Mouse (Mus musculus) CH12.LX (cell line): ENCODE results near the gene Csnk2a2.

ENCODE experiments used
- CTCF ChIP-seq, 2 experiments: IDR thresholded peaks in 1 of 2; conservative IDR thresholded peaks in 1 of 2; 2 replicates each; pipeline ENCODE4 v1.5.1; 2011 to 2012; ENCODE audit warnings: low read depth in 2 of 2, low read length in 2 of 2, improper control_type of control experiment in 1 of 2, inconsistent platforms in 1 of 2, mild to moderate bottlenecking in 1 of 2, moderate library complexity in 1 of 2
- E2F4 ChIP-seq: IDR thresholded peaks from 2 replicates; pipeline ENCODE4 v1.6.1; 2011; ENCODE audit warnings: low read depth, low read length, improper control_type of control experiment; ENCODE audit not compliant: insufficient replicate concordance
- EP300 ChIP-seq: IDR thresholded peaks from 2 replicates; pipeline ENCODE4 v1.6.1; 2011; ENCODE audit warnings: low read length, improper control_type of control experiment
- RCOR1 ChIP-seq: conservative IDR thresholded peaks from 2 replicates; pipeline ENCODE4 v1.6.1; 2012; ENCODE audit warnings: low read depth, mild to moderate bottlenecking, inconsistent platforms, low read length, improper control_type of control experiment
- TCF12 ChIP-seq: IDR thresholded peaks from 2 replicates; pipeline ENCODE4 v1.6.1; 2014; ENCODE audit warnings: low read depth, mild to moderate bottlenecking, inconsistent platforms, low read length, improper control_type of control experiment
- ZMIZ1 ChIP-seq: IDR thresholded peaks from 2 replicates; pipeline ENCODE4 v1.6.1; 2012; ENCODE audit warnings: low read depth, mild to moderate bottlenecking, inconsistent platforms, low read length, improper control_type of control experiment

DNA sequence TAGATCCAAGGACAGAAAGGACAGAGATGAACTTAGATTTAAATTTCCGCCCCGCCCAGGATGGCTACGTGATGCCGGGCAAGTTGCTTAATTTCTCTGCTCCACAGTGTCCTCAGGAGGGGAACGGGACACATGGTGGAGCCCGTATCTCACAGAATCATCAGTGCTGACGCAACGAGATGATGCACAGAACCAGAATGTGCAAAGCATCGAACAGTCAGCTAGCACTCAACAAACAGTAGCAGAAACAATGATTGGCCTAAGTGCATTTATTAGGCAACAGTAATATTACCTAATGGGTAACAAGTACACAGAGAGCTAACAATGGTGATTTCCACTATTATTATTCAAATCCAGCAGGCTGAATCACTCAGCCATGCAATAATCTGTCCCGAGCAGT, 38.4 kb upstream of the Csnk2a2 start:
- TF ChIP-seq ZMIZ1 (no peak), CTCF (conservative IDR thresholded peaks at IDR 0.05 in 1 of 2, IDR thresholded peaks at IDR 0.05 in 1 of 2; ENCODE audit: low read depth in 2 of 2, low read length in 2 of 2) (no peak), EP300 (no peak), RCOR1 (no peak), TCF12 (no peak), E2F4 (no peak)
